Mouse (Mus musculus) layer of hippocampus, adult 2 months (tissue): ENCODE data around the gene Olah. TPM values are rescaled to one million over a fixed set of nuclear protein-coding genes. Genes with fewer than 3 reads are reported as not detected.
A peak's percentile ranks its signal among the peaks of the same experiment; 100 is the strongest.

Experiments
- DNase-seq, 2 experiments: peaks; one replicate each; pipeline ENCODE4 v3.0.0; 2022; ENCODE audit warnings: low spot score in 2 of 2
- H3K27ac ChIP-seq: fragments of 200-600 bp; 2 replicates; pipeline ENCODE4 v1.8.1; 2022
- H3K4me3 ChIP-seq: fragments of 200-600 bp; 2 replicates; pipeline ENCODE4 v1.8.1; 2022; ENCODE audit warnings: mild to moderate bottlenecking
- CTCF ChIP-seq: fragments of 200-600 bp; conservative IDR thresholded peaks from 2 replicates; pipeline ENCODE4 v1.8.1; 2022; ENCODE audit warnings: antibody characterized with exemption, mild to moderate bottlenecking, moderate library complexity
- total RNA-seq, 2 experiments: library from RNA; stranded (reverse); gene quantifications; 2 replicates each; pipeline ENCODE4 v1.2.3; 2021

The Olah gene
- total RNA-seq, 2 experiments from 2014 or later = not detected

- H3K27ac ChIP-seq = peak within 1 kb of the TSS; percentile 97
- H3K4me3 ChIP-seq = peak within 1 kb of the TSS; percentile 81
- peak; percentile 99 for DNase-seq
- TF ChIP-seq CTCF = no peak
These were observed 64.3 kb downstream of the Olah start, which contains the start of gene Rpp38 for GRCm38 (mm10) chr2:3332484-3333242. TSS of gene Rpp38 (minus strand) at chr2:3332643.

- TF ChIP-seq CTCF = no peak
- peak overlapping the region; percentile 81 for H3K4me3 ChIP-seq
- DNase-seq = no peak
- peak overlapping the region; percentile 97 for H3K27ac ChIP-seq
These were observed 65.0 kb downstream of the Olah start for GRCm38 (mm10) chr2:3332056-3332455.

- no peak for DNase-seq
- TF ChIP-seq CTCF = no peak
- Histone ChIP-seq H3K4me3 (peak overlapping the region; percentile 81), H3K27ac (peak overlapping the region; percentile 97)
These were observed 65.8 kb downstream of the Olah start for GRCm38 (mm10) chr2:3331071-3331703.

- TF ChIP-seq CTCF = peak; percentile 84
- Histone ChIP-seq H3K4me3 (no peak overlapping the region), H3K27ac (no peak overlapping the region)
- DNase-seq = peak in 1 of 2 experiments; percentile 32
These were observed 69.7 kb downstream of the Olah start for GRCm38 (mm10) chr2:3327351-3327750.

- no peak overlapping the region for H3K4me3 ChIP-seq
- DNase-seq = no peak
These were observed 70.5 kb downstream of the Olah start for GRCm38 (mm10) chr2:3326547-3326946.

GRCm38 (mm10) chr2:3324381-3325130, 72.5 kb downstream of the Olah start:
- no peak for TF ChIP-seq CTCF
- no peak overlapping the region for H3K4me3 ChIP-seq
- no peak overlapping the region for H3K27ac ChIP-seq
- no peak for DNase-seq

More at GRCm38 (mm10) chr2:3326547-3326946, 70.5 kb downstream of the Olah start:
- no peak for TF ChIP-seq CTCF
- H3K27ac ChIP-seq = no peak overlapping the region

GRCm38 (mm10) chr2:3323132-3323531, 73.9 kb downstream of the Olah start:
- Histone ChIP-seq H3K4me3 (no peak overlapping the region), H3K27ac (no peak overlapping the region)
- no peak for DNase-seq
- no peak for TF ChIP-seq CTCF

- no peak for TF ChIP-seq CTCF
- no peak for DNase-seq
- Histone ChIP-seq H3K27ac (no peak overlapping the region), H3K4me3 (no peak overlapping the region)
These were observed 91.5 kb downstream of the Olah start for GRCm38 (mm10) chr2:3305426-3306025.

GRCm38 (mm10) chr2:3295826-3296225, 101.2 kb downstream of the Olah start:
- H3K4me3 ChIP-seq = no peak overlapping the region
- TF ChIP-seq CTCF = no peak
- H3K27ac ChIP-seq = no peak overlapping the region
- DNase-seq = no peak

GRCm38 (mm10) chr2:3292170-3292569, 104.8 kb downstream of the Olah start:
- Histone ChIP-seq H3K27ac (no peak overlapping the region), H3K4me3 (no peak overlapping the region)
- no peak for DNase-seq
- TF ChIP-seq CTCF = no peak

Other genes with a start within 250 kb of the Olah start
- gene Nmt2, start 113.0 kb downstream of the Olah start, total RNA-seq = 10 to 100 TPM; 85.5 to 86.1 TPM
- gene Rpp38, start 64.6 kb downstream of the Olah start, total RNA-seq = 10 to 100 TPM; 10.2 to 10.5 TPM
- 1 to 10 TPM; 1.0 to 2.1 TPM for gene Acbd7, start 61.0 kb downstream of the Olah start, total RNA-seq
- gene Meig1, start 25.4 kb upstream of the Olah start, total RNA-seq = 1 to 10 TPM; 4.9 to 5.0 TPM
- 10 to 100 TPM; 11.8 to 12.7 TPM for gene Dclre1c, start 26.9 kb upstream of the Olah start, total RNA-seq
- gene Suv39h2, start 77.8 kb upstream of the Olah start, total RNA-seq = 1 to 10 TPM; 3.0 to 3.4 TPM
- 1 to 10 TPM; 4.8 to 6.2 TPM for gene Gm45902, start 115.6 kb upstream of the Olah start, total RNA-seq
- gene Hspa14, start 115.6 kb upstream of the Olah start, total RNA-seq = 10 to 100 TPM; 54.2 to 58.8 TPM
- gene Cdnf, start 115.8 kb upstream of the Olah start, total RNA-seq = under 1 TPM; 0.59 to 0.61 TPM
- gene Fam107b, start 173.3 kb upstream of the Olah start, total RNA-seq = 10 to 100 TPM; 11.4 to 20.1 TPM